Mouse (Mus musculus) layer of hippocampus, adult 2 months (tissue): ENCODE data around the gene Cped1. TPM values are rescaled to one million over a fixed set of nuclear protein-coding genes. Genes with fewer than 3 reads are reported as not detected.

Experiments used
- DNase-seq, 2 experiments: peaks; one replicate each; pipeline ENCODE4 v3.0.0; 2022; ENCODE audit warnings: low spot score in 2 of 2
- H3K27ac ChIP-seq: fragments of 200-600 bp; 2 replicates; pipeline ENCODE4 v1.8.1; 2022
- H3K4me3 ChIP-seq: fragments of 200-600 bp; 2 replicates; pipeline ENCODE4 v1.8.1; 2022; ENCODE audit warnings: mild to moderate bottlenecking
- CTCF ChIP-seq: fragments of 200-600 bp; conservative IDR thresholded peaks from 2 replicates; pipeline ENCODE4 v1.8.1; 2022; ENCODE audit warnings: antibody characterized with exemption, mild to moderate bottlenecking, moderate library complexity
- total RNA-seq, 2 experiments: library from RNA; stranded (reverse); gene quantifications; 2 replicates each; pipeline ENCODE4 v1.2.3; 2021

Gene Cped1
- total RNA-seq, 2 experiments from 2014 or later, result 2.5 to 3.5 TPM

DNA sequence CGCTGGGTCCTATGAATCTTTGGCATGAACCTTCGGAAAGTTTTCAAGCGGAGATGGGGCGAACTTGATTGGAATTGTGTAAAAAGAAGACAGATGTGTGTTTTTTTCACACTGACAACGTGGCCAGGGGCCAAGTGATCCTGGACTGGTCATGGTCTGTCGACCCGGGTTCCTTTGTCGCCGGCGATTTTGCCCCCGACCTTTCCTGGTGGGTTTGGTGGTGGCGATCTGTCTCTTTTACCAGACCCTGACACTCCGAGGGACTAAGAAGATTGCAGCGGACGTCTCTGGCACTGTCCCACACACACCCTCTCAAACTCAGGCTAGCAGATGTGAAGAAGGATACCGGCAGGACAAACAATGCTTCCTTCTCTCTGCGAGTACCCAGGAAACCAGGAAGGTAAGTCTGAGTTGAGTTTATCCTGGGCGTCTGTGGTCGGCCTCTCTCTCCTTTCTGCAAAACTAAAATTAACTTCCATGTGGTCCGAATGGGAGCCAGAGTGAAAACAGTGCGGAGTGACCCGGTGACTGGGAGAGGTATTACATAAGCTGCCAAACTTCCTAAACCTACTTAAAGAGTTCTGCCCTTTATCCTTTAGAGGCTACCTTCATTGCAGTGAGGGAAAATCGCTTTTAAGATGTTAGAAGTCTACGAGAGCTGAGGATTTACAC, 1.1 kb downstream of the Cped1 start:
- no peak for TF ChIP-seq CTCF
- Histone ChIP-seq H3K27ac (no peak overlapping the region; the same call in 1 of the 2 replicates), H3K4me3 (peak overlapping the region; percentile 56)
- DNase-seq, result no peak

DNA sequence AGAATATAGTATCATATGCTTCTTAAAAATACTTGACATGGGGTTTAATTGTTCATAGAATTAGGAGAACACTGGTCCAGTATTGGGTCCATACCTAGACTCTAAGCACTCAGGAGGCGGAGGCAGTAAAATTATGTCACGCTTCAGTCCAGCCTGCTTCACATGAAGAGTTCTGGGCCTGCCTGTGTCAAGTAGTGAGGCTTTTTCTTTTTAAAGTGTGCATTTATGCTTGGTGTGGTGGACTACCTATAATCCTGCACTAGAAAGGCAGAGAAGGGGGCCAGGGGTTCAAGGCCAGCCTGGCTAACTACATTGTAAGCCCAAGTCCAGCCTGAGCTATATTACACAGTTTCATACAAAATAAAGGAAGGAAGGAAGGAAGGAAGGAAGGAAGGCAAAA, 1.8 kb downstream of the Cped1 start:
- no peak for TF ChIP-seq CTCF
- H3K27ac ChIP-seq, result no peak overlapping the region
- H3K4me3 ChIP-seq, result no peak overlapping the region; the same call in 1 of the 2 replicates
- DNase-seq, result no peak

DNA sequence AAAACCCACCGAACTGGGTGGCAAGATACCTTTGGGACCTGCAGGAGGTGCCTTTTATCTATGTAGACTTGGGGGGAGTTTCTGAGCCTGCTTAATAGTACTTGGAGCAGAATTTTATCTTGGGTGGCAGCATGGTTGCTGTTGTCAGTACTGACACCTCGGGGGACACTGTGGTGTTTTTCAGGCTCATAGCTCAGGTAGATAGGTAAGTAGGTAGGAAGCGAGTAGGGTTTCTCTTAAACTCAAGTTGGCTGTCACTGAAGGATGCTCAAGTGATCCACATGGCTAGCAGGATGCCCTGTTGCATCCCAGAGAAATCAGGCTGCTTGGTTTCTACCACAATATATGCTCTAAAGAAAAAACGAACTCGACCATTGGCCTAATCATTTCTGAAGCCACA, 2.6 kb downstream of the Cped1 start:
- TF ChIP-seq CTCF, result no peak

DNA sequence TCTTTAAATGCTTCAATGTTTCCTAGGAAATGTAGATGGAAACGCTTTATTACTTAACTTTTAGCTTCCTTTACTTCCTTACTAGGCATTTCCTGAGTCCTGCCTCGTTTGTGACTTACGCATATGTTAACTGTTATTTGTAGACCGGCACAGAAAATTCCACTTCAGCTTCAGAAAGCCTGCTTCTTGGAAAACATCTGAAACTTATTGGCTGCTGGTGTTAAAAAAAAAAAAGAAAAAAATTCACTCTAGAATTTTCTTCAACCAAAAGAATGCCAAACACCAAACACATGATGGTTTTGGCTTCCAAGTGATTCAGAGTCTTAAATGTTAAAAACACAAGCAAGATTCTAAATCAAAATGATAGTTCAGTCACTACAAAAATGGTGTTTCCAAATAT, 3.4 kb downstream of the Cped1 start:
- no peak overlapping the region for H3K4me3 ChIP-seq
- H3K27ac ChIP-seq, result no peak overlapping the region
- TF ChIP-seq CTCF, result no peak
- no peak for DNase-seq

More for the DNA sequence above, 2.6 kb downstream of the Cped1 start:
- DNase-seq, result no peak
- Histone ChIP-seq H3K4me3 (no peak overlapping the region), H3K27ac (no peak overlapping the region)

DNA sequence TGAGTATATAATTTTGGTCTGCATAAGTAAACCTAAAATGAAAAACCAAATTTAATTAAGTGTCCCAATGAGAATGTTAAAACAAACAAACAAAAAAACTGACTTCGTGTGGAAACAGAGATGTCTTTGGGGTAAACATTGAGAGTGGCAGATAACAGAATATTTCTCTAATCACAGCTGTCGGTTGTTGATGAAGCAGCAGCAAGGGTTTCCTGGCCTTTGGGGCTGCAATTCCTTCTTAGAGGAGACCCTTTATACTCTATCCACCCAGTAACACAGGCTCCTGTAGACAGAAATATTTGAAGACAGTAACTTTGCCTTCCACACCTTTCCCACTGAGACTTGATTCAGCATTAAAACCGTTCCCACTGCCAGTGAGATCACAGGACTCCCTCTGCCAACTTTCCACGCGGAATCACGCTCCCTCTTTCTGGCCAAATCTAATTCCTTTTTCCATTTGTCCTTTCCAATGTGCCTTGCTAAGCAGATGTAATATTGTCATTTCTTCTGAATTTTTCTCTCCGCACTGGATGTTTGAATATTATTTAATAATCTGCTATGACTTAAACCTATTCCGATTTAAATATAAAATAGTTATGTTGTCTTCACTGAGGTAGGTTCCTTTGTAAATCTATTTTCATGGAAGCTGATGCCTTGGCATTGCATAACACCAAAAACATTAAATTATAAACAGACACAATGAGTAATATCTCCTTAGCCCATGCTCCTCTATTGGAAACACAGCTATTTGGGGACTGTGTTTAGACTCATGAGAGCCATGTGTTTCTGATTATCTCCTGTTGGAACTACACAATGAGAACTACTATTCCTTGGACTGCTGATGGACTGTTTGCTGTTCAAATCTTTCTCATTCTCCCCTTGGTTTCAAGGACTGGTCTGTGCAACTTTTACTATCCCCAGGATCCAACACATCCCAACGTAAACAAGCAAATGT, 4.7 kb downstream of the Cped1 start:
- no peak overlapping the region for H3K27ac ChIP-seq
- TF ChIP-seq CTCF, result no peak
- DNase-seq, result no peak

DNA sequence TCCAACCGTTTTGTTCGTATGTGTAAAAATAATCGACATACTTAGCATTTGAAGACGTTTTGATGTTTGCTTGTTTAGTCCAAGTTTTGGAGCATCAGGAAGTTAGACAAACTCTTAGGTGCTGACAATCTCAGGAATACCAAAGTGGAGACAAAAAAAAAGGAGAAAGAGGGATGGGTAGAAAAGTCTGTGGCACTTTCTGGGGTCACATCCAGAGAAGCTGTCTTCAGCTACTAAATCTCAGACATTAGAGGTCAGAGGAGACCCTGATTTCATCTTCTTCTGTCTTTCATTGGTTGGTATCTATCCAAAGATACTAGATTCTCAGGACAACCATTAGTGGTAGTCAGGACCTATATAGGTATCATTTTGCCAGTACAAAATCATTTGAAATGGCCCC, 5.4 kb downstream of the Cped1 start:
- TF ChIP-seq CTCF, result no peak
- H3K4me3 ChIP-seq, result no peak overlapping the region
- DNase-seq, result no peak
- no peak overlapping the region for H3K27ac ChIP-seq

More for the DNA sequence above, 4.7 kb downstream of the Cped1 start:
- H3K4me3 ChIP-seq, result no peak overlapping the region

DNA sequence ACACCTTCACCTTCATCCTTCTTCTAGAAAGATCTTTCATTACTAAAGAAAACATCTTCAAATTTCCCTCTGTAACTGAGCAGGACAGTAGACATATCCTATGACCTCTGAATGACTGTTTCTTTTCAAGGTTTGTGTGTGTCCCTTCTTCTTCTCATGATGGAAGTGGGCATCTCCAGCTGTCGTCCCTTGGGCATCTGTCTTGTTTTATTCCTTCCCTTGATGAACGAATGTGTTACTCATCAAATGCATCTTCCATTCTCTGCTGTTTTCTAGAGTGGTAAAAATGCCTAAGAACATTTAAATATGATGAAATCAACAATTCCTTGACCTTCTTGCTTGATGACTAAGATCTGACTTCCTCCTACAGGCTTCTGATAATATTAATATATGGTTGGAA, 7.4 kb downstream of the Cped1 start:
- no peak for DNase-seq
- TF ChIP-seq CTCF, result no peak
- no peak overlapping the region for H3K4me3 ChIP-seq
- H3K27ac ChIP-seq, result no peak overlapping the region

DNA sequence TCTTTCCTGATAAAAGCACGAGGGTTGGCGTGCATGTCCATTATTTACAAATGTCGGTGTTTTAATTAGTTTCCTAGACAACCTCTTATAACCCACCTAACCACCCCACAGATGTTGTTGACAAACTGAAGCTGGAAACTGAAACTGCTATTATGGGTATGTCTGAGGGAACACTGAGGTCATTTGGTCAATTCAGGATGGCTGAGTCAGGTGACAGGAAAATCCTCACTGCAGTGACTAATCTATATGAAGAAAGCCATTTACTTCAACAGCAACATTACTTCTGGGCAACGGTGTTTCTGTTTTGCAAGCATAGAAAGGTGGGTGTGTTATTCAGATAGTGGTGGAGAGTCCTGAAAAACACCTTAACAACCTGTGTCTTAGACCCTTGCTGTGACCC, 12.4 kb downstream of the Cped1 start:
- Histone ChIP-seq H3K4me3 (no peak overlapping the region), H3K27ac (no peak overlapping the region)
- no peak for DNase-seq
- no peak for TF ChIP-seq CTCF

DNA sequence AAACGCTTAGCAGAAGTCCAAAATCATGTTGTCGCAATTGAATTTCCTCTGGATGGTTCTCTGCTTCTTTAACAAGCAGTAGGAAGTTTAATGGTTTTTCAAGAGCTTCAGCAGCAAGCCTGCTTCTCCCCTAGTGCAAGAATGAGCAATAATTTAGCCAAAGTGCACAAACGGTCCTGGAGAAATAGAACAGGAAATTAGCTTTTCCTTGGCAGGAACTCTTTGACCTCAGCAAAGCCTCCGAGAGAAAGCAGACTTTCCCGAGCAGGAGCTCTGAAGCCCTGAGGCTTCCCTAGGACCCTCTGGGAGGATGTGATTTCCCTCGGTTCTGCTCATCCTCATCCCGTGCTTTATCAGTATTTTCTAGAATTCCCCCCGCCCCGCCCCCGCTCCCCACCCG, 13.3 kb downstream of the Cped1 start:
- no peak for TF ChIP-seq CTCF
- H3K27ac ChIP-seq, result no peak overlapping the region
- no peak overlapping the region for H3K4me3 ChIP-seq
- DNase-seq, result no peak

DNA sequence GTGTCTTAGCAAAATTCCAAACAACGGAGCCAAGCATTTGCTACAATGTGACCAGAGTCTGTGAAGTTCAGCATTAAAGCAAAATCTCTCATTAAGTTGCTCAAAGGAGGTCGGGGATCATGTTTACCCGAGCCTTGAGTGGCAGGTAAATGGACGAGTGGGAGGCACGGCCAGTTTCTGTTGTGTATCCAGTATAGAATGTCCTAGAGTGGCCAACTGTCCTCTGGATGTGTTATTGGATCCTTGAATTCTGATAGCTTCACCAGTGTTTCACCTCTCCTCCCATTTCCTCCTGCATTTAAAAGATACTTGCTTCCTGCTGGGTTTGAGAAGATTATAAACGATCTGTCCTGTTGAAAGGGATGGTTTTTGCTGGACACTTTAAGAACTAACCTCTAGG, 14.4 kb downstream of the Cped1 start:
- no peak overlapping the region for H3K4me3 ChIP-seq
- DNase-seq, result no peak
- TF ChIP-seq CTCF, result no peak
- no peak overlapping the region for H3K27ac ChIP-seq

DNA sequence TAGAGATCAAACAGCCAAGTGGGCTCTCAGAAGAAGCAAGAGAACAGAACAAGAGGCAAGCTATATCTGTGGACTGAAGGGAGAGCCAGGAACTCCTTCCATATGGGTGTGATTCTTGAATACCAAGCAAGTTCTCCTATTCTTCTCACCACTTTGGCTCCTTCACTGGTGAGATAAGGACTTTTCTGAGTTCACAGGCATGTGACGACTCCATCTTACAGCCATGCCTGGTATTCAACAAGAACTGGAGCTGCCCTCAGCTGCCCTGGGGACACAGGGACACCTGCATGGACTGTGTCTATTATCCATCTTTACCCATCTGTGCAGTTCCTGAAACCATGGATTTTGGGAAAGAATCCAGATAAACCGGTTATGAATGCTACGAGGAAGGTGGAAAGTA, 15.2 kb downstream of the Cped1 start:
- no peak overlapping the region for H3K4me3 ChIP-seq
- no peak for DNase-seq
- no peak for TF ChIP-seq CTCF
- H3K27ac ChIP-seq, result no peak overlapping the region

DNA sequence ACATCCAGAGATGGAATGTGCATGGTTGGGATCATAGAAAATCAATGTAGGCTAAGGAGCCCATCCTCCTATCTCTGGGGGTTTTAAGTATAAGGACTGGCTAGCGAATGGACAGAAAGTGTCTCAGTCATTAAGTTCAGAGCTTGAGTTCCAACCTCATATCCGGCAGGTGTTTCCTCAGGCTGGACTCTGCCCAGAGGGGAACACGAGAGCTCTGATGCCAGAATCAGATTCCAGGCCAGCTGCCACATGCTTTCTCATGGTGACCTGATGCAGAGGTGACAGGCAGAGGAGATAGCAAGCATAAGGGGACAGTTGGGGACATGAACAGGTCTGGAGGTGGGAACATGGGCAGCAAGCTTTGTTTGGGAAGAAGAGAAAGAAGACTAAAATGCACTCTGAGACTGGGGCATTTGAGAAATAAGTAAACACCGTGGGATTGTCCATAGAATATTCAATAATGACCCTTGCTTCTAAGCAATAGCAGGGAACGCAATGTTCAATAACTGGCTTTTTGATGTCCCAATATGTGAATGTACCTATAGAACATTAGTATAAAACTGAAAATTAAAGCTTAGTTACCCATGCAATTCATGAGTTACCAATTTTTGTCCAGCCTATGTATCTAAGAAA, 15.7 kb downstream of the Cped1 start:
- TF ChIP-seq CTCF, result no peak
- Histone ChIP-seq H3K4me3 (no peak overlapping the region), H3K27ac (no peak overlapping the region)
- no peak for DNase-seq

DNA sequence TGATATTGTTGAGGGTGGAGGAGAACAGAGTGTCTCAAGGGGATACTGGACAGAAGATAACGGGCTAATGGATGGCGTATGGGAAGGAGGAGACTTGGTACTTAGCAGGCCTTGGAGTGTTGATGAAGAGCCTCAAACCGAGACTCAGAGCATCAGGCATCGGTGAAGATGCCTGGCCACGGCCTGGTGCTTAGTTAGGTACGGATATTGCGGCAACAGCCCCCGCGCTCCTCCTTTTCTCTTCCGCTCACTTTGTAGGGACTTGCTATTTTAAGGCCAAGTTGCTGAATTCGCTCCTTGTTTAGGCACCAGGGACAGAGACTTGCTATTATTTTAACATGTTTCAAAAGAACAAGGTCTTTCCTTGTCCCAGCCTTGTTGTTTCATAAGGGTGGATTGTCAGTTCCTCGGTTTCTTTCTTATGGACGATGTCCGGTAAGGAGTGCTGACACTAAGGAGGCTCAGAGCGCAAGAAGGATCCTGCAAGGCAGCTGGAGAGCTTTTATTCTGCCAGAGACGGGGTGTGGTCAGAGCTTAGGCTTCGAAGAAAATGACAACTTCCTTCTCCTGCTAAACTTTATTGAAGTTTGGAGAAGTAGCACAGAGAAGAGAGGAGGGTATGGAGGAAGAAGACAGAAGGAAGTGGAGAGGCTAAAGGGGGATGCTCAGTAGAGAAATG, 16.9 kb downstream of the Cped1 start:
- H3K27ac ChIP-seq, result no peak overlapping the region
- H3K4me3 ChIP-seq, result no peak overlapping the region
- DNase-seq, result no peak
- no peak for TF ChIP-seq CTCF
